Mouse (Mus musculus): Measurements from ENCODE around the gene Pygb.

Gene Pygb

GRCm38 (mm10) chr2:150841109-150841508, 54.6 kb downstream of the Pygb start:
- DNase-seq (ENCODE audit: low spot score in 2 of 2), result peak in 1 of 2 experiments; percentile 50

- DNase-seq (ENCODE audit: low spot score in 2 of 2), result peak in 1 of 2 experiments; percentile 44
Measured at GRCm38 (mm10) chr2:150842049-150842461, 55.5 kb downstream of the Pygb start.

- DNase-seq (ENCODE audit: low spot score in 2 of 2), result peak in 1 of 2 experiments; percentile 17
Measured at GRCm38 (mm10) chr2:150844798-150845197, 58.3 kb downstream of the Pygb start.

- peak in 1 of 2 experiments; percentile 19 for DNase-seq (ENCODE audit: low spot score in 2 of 2)
Measured at GRCm38 (mm10) chr2:150847436-150847995, 61.0 kb downstream of the Pygb start.

GRCm38 (mm10) chr2:150851251-150851650, 64.7 kb downstream of the Pygb start:
- DNase-seq (ENCODE audit: low spot score in 2 of 2), result no peak

GRCm38 (mm10) chr2:150855186-150855585, 68.7 kb downstream of the Pygb start:
- no peak for DNase-seq (ENCODE audit: low spot score in 2 of 2)

GRCm38 (mm10) chr2:150858724-150859487, 72.4 kb downstream of the Pygb start:
- no peak for DNase-seq (ENCODE audit: low spot score in 2 of 2)

GRCm38 (mm10) chr2:150859709-150860470, 73.4 kb downstream of the Pygb start:
- DNase-seq (ENCODE audit: low spot score in 2 of 2), result no peak

GRCm38 (mm10) chr2:150861128-150861527, 74.6 kb downstream of the Pygb start:
- no peak for DNase-seq (ENCODE audit: low spot score in 2 of 2)

GRCm38 (mm10) chr2:150867021-150867420, 80.5 kb downstream of the Pygb start:
- DNase-seq (ENCODE audit: low spot score in 2 of 2), result no peak

GRCm38 (mm10) chr2:150869446-150869845, 82.9 kb downstream of the Pygb start:
- DNase-seq (ENCODE audit: low spot score in 2 of 2), result no peak

GRCm38 (mm10) chr2:150874508-150874907, 88.0 kb downstream of the Pygb start:
- DNase-seq (ENCODE audit: low spot score in 2 of 2), result no peak

- DNase-seq (ENCODE audit: low spot score in 2 of 2), result no peak
Measured at GRCm38 (mm10) chr2:150875226-150875625, 88.7 kb downstream of the Pygb start.

- no peak for DNase-seq (ENCODE audit: low spot score in 2 of 2)
Measured at GRCm38 (mm10) chr2:150877561-150877960, 91.0 kb downstream of the Pygb start.
